In the genomic region with DNA sequence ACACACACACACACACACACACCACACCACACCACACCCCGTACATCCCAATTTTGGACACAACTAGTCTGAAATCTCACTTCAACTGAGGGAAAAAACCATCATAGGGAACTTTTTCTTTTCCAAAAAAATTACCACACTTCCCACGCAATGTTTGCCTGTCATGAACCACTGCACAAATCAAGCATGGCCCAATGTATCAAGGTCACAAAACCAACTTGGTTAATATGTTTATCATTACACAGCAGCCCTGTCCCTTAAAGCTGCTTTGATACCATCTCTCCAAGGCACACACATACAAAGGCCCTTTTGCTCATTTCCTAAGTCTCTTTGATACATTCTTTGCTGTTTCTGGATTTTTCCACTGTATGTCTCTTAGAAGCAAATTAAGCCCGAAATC, we compare ENCODE assay signal across 12 mouse cellular contexts. TPM values are rescaled to one million over a fixed set of nuclear protein-coding genes. Genes with fewer than 3 reads are reported as not detected.
A peak's percentile ranks its signal among the peaks of the same experiment; 100 is the strongest.
DNase-seq lines count a peak whose midpoint lies in the region; ATAC-seq and TF ChIP-seq lines count a peak whose summit lies in the region.
"Had no signal": no experiment of that assay in that cellular context is flagged by ENCODE, and none has a peak within 500 bp of the region (broad histone marks: within the 10 kb centered on the region; RNA-seq: fewer than 3 reads in every experiment).

No protein-coding gene starts in this region.

- H3K4me3 ChIP-seq in kidney, embryonic 15.5 days (replicated peaks), result peak overlapping the region; percentile 25
- peak overlapping the region in 1 of 2 experiments; percentile 10; a peak in 2 of 4 replicates for H3K4me3 ChIP-seq in MEL (ENCODE audit: control insufficient read depth in 1 of 2, insufficient read depth in 1 of 2, low read depth in 2 of 2, low read length in 2 of 2)
- peak overlapping the region; percentile 24 for H3K4me3 ChIP-seq in kidney, embryonic 16.5 days (ENCODE audit: low read length)

- H3K36me3 ChIP-seq in kidney, embryonic 15.5 days, result no peaks in the 10 kb centered on the region
- peaks cover 0 to 10% of the 10 kb centered on the region in 2 experiments; a peak in 2 of 4 replicates for H3K36me3 ChIP-seq in MEL (ENCODE audit: control insufficient read depth in 1 of 2, insufficient read depth in 2 of 2, low read length in 2 of 2)
- no peaks in the 10 kb centered on the region for H3K36me3 ChIP-seq in kidney, embryonic 16.5 days (ENCODE audit: insufficient read depth, low read length)

- 72% methylated on average over 3 of the region's 3 CpGs for WGBS in kidney, embryonic 15.5 days
- 75% methylated on average over 3 of the region's 3 CpGs for WGBS in kidney, embryonic 16.5 days

- no peaks in the 10 kb centered on the region for H3K27me3 ChIP-seq in kidney, embryonic 15.5 days
- H3K27me3 ChIP-seq in MEL (ENCODE audit: control insufficient read depth in 1 of 2, insufficient read depth in 2 of 2, low read length in 2 of 2), result no peaks in the 10 kb centered on the region
- no peaks in the 10 kb centered on the region for H3K27me3 ChIP-seq in kidney, embryonic 16.5 days (ENCODE audit: insufficient read depth, low read length)

- H3K4me1 ChIP-seq in kidney, embryonic 15.5 days, result peaks cover 20% of the 10 kb centered on the region
- H3K4me1 ChIP-seq in MEL (ENCODE audit: control insufficient read depth in 1 of 2, insufficient read depth in 2 of 2, low read length in 2 of 2), result peaks cover 5 to 7% of the 10 kb centered on the region in 2 experiments; a peak in 2 of 4 replicates
- H3K4me1 ChIP-seq in kidney, embryonic 16.5 days (ENCODE audit: insufficient read depth, low read length), result peaks cover 16% of the 10 kb centered on the region

- no peak for TF ChIP-seq CTCF in MEL (IDR thresholded peaks at IDR 0.05 in 2 of 3, conservative IDR thresholded peaks at IDR 0.05 in 1 of 3; ENCODE audit: control insufficient read depth in 1 of 3, insufficient read depth in 1 of 3, low read depth in 2 of 3, low read length in 3 of 3, poor library complexity in 1 of 3, severe bottlenecking in 1 of 3)

- peak overlapping the region; percentile 17; the same call in 1 of the 2 replicates for H3K9ac ChIP-seq in kidney, embryonic 15.5 days
- no peak overlapping the region for H3K9ac ChIP-seq in MEL (ENCODE audit: control insufficient read depth, low read depth, low read length, poor library complexity, severe bottlenecking)
- H3K9ac ChIP-seq in kidney, embryonic 16.5 days (replicated peaks; ENCODE audit: low read length), result no peak overlapping the region

- TF ChIP-seq POLR2A in MEL (IDR thresholded peaks at IDR 0.05; ENCODE audit: control insufficient read depth in 1 of 2, insufficient read depth in 1 of 2, low read depth in 1 of 2, low read length in 2 of 2, poor library complexity in 1 of 2), result no peak

- H3K79me2 ChIP-seq in MEL (ENCODE audit: control insufficient read depth, insufficient read depth, low read length, poor library complexity), result peaks cover 9% of the 10 kb centered on the region

- peak; percentile 50 for DNase-seq in cerebellum, adult 9-10 months
- DNase-seq in cerebellum, adult 8-10 months, result no peak
- no peak for DNase-seq in kidney, postnatal 4 days
- DNase-seq in MEL (ENCODE audit: low read depth, low spot score), result peak; percentile 16
- no peak for DNase-seq in adrenal gland, adult 8-10 months
- DNase-seq: adrenal gland, postnatal 14 days; cerebellum, postnatal 14 days; heart, postnatal 14 days had no signal

- ATAC-seq in kidney, embryonic 15.5 days (replicated peaks; ENCODE audit: low FRiP score), result no peak
- ATAC-seq in kidney, embryonic 16.5 days (ENCODE audit: low FRiP score, low TSS enrichment), result no peak
- no peak for ATAC-seq in megakaryocyte, adult 5-6 weeks (ENCODE audit: poor library complexity, severe bottlenecking)

- TF ChIP-seq RAD21 in MEL (IDR thresholded peaks at IDR 0.05; ENCODE audit: low read depth, low read length), result no peak

- TF ChIP-seq EP300 in MEL (IDR thresholded peaks at IDR 0.05; ENCODE audit: low read depth in 1 of 2, low read length in 2 of 2), result no peak

- H3K9me3 ChIP-seq in kidney, embryonic 15.5 days (replicated peaks), result no peaks in the 10 kb centered on the region
- no peaks in the 10 kb centered on the region for H3K9me3 ChIP-seq in MEL (replicated peaks; ENCODE audit: insufficient read depth, low read length)
- no peaks in the 10 kb centered on the region; the same call in 1 of the 2 replicates for H3K9me3 ChIP-seq in kidney, embryonic 16.5 days (ENCODE audit: low read length)

- H3K27ac ChIP-seq in kidney, embryonic 15.5 days, result peak overlapping the region; percentile 62; the same call in 1 of the 2 replicates
- H3K27ac ChIP-seq in MEL (ENCODE audit: control insufficient read depth, low read depth, low read length), result no peak overlapping the region
- H3K27ac ChIP-seq in kidney, embryonic 16.5 days (ENCODE audit: low read length), result peak overlapping the region; percentile 43; the same call in 1 of the 2 replicates

- peak overlapping the region; percentile 43 for H3K4me2 ChIP-seq in kidney, embryonic 15.5 days
- H3K4me2 ChIP-seq in kidney, embryonic 16.5 days (replicated peaks; ENCODE audit: low read depth, low read length), result peak overlapping the region; percentile 43

TF ChIP-seq in MEL, 35 proteins besides CTCF, POLR2A, EP300 and RAD21:
- TF ChIP-seq RCOR1 (IDR thresholded peaks at IDR 0.05; ENCODE audit: low read depth, low read length) (no peak), MXI1 (IDR thresholded peaks at IDR 0.05; ENCODE audit: low read depth, low read length) (0 out of 2 replicates have a peak, but pooled peaks have one; percentile 3)

RNA-seq across cellular contexts. Expression of a gene that starts 1.5 kb away (rescaled TPM):
- polyA plus RNA-seq in kidney, embryonic 15.5 days (2015; fragmentation: Nextera tagmentation; extraction: Ambion mirVana), result 13.9 and 14.5 TPM in 2 replicates
- total RNA-seq in MEL (2012; rRNA removed), result 4.4 and 5.3 TPM in 2 replicates
- 1 to 10 TPM in 1 of 2 experiments, not detected in 1; 4.8 TPM for polyA plus RNA-seq in MEL (2012; ENCODE audit: insufficient read depth in 1 of 2, insufficient read length in 2 of 2, low read depth in 1 of 2, low replicate concordance in 2 of 2, missing spikeins in 1 of 2)
- polyA plus RNA-seq in kidney, embryonic 16.5 days (2015; fragmentation: Nextera tagmentation; extraction: Ambion mirVana), result 15.6 and 17.0 TPM in 2 replicates
- 10 to 100 TPM; 66.1 to 97.0 (median 75.6) TPM for total RNA-seq in adrenal gland, adult 8-10 months (2022)
- total RNA-seq in megakaryocyte, adult 5-6 weeks (2015), result 2.9 and 6.2 TPM in 2 replicates
- total RNA-seq in megakaryocyte, adult 5-6 weeks (2017), result 2.8 and 3.9 TPM in 2 replicates

RNA-seq across cellular contexts. Expression of a gene that starts 9.2 kb away (rescaled TPM):
- 3.0 and 3.8 TPM in 2 replicates for polyA plus RNA-seq in kidney, embryonic 15.5 days (2015; fragmentation: Nextera tagmentation; extraction: Ambion mirVana)
- 0.07 and 0.08 TPM in 2 replicates for total RNA-seq in MEL (2012; rRNA removed)
- under 1 TPM in 1 of 2 experiments, not detected in 1; 0.17 TPM for polyA plus RNA-seq in MEL (2012; ENCODE audit: insufficient read depth in 1 of 2, insufficient read length in 2 of 2, low read depth in 1 of 2, low replicate concordance in 2 of 2, missing spikeins in 1 of 2)
- 3.5 and 3.7 TPM in 2 replicates for polyA plus RNA-seq in kidney, embryonic 16.5 days (2015; fragmentation: Nextera tagmentation; extraction: Ambion mirVana)
- 10 to 100 TPM; 39.0 to 84.3 (median 50.2) TPM for total RNA-seq in adrenal gland, adult 8-10 months (2022)
- not detected in 2 replicates for total RNA-seq in megakaryocyte, adult 5-6 weeks (2015)
- not detected in 2 replicates for total RNA-seq in megakaryocyte, adult 5-6 weeks (2017)
- total RNA-seq: megakaryocyte progenitor cell, adult 5-6 weeks had no signal

RNA-seq across cellular contexts. Expression of a gene that starts 40.8 kb away (rescaled TPM):
- 7.0 and 14.8 TPM in 2 replicates for polyA plus RNA-seq in kidney, embryonic 15.5 days (2015; fragmentation: Nextera tagmentation; extraction: Ambion mirVana)
- not detected in 2 replicates for total RNA-seq in MEL (2012; rRNA removed)
- polyA plus RNA-seq in MEL (2012; ENCODE audit: insufficient read depth in 1 of 2, insufficient read length in 2 of 2, low read depth in 1 of 2, low replicate concordance in 2 of 2, missing spikeins in 1 of 2), result not detected
- 7.7 and 11.5 TPM in 2 replicates for polyA plus RNA-seq in kidney, embryonic 16.5 days (2015; fragmentation: Nextera tagmentation; extraction: Ambion mirVana)
- total RNA-seq in adrenal gland, adult 8-10 months (2022), result not detected
- not detected in 2 replicates for total RNA-seq in megakaryocyte, adult 5-6 weeks (2015)
- not detected in 2 replicates for total RNA-seq in megakaryocyte, adult 5-6 weeks (2017)
- total RNA-seq: megakaryocyte progenitor cell, adult 5-6 weeks had no signal

Comparison
In these comparisons a context has a peak if more than half of its experiments do, and no peak if none do; other contexts are left out.
1. DNase-seq: peak in cerebellum, adult 9-10 months (single experiment) and MEL (single experiment); none in cerebellum, adult 8-10 months (single experiment), kidney, postnatal 4 days (0 of 2) and adrenal gland, adult 8-10 months (single experiment).
2. RNA of a gene that starts 1.5 kb away (total RNA-seq): 66.1 to 97.0 TPM in adrenal gland, adult 8-10 months; 4.4 to 5.3 TPM in MEL and 2.8 to 6.2 TPM in megakaryocyte, adult 5-6 weeks; every median in the first group is over 4 times any median in the second.
3. RNA of a gene that starts 9.2 kb away (total RNA-seq): 39.0 to 84.3 TPM in adrenal gland, adult 8-10 months; 0.07 to 0.08 TPM in MEL and not detected in megakaryocyte, adult 5-6 weeks; every median in the first group is over 10 times any median in the second.